Mouse (Mus musculus): Measurements from ENCODE around the gene Kbtbd12. TPM values are rescaled to one million over a fixed set of nuclear protein-coding genes. Genes with fewer than 3 reads are reported as not detected.
A peak's percentile ranks its signal among the peaks of the same experiment; 100 is the strongest.

Gene Kbtbd12
- polyA plus RNA-seq, 1 experiment: 0.31 TPM

- Histone ChIP-seq H3K27ac (ENCODE audit: insufficient read depth, low read length) (no peak overlapping the region), H3K4me3 (ENCODE audit: insufficient read depth, low read length) (no peak overlapping the region), H3K4me1 (ENCODE audit: control insufficient read depth, insufficient read depth, low read length) (no peaks in the 10 kb centered on the region)
- TF ChIP-seq CTCF (IDR thresholded peaks at IDR 0.05; ENCODE audit: extremely low read depth, insufficient read depth, low read length): no peak
- TF ChIP-seq POLR2A (IDR thresholded peaks at IDR 0.05; ENCODE audit: extremely low read depth, insufficient read depth, low read length): no peak
These were observed 93.5 kb downstream of the Kbtbd12 start for GRCm38 (mm10) chr6:88544241-88544640.

- H3K4me1 ChIP-seq (ENCODE audit: control insufficient read depth, insufficient read depth, low read length): no peaks in the 10 kb centered on the region
These were observed 97.5 kb downstream of the Kbtbd12 start for GRCm38 (mm10) chr6:88540093-88540755.

GRCm38 (mm10) chr6:88530306-88530705 is 107.4 kb downstream of the Kbtbd12 start:
- H3K4me1 ChIP-seq (ENCODE audit: control insufficient read depth, insufficient read depth, low read length): no peaks in the 10 kb centered on the region; the same call in 1 of the 2 replicates
- no peak overlapping the region for H3K4me3 ChIP-seq (ENCODE audit: insufficient read depth, low read length)
- TF ChIP-seq CTCF (IDR thresholded peaks at IDR 0.05; ENCODE audit: extremely low read depth, insufficient read depth, low read length): no peak
- TF ChIP-seq POLR2A (IDR thresholded peaks at IDR 0.05; ENCODE audit: extremely low read depth, insufficient read depth, low read length): no peak
- no peak overlapping the region for H3K27ac ChIP-seq (ENCODE audit: insufficient read depth, low read length)

More at GRCm38 (mm10) chr6:88540093-88540755, 97.5 kb downstream of the Kbtbd12 start:
- Histone ChIP-seq H3K27ac (ENCODE audit: insufficient read depth, low read length) (no peak overlapping the region), H3K4me3 (ENCODE audit: insufficient read depth, low read length) (no peak overlapping the region)
- TF ChIP-seq CTCF (IDR thresholded peaks at IDR 0.05; ENCODE audit: extremely low read depth, insufficient read depth, low read length): no peak
- no peak for TF ChIP-seq POLR2A (IDR thresholded peaks at IDR 0.05; ENCODE audit: extremely low read depth, insufficient read depth, low read length)

- Histone ChIP-seq H3K4me3 (ENCODE audit: insufficient read depth, low read length) (no peak overlapping the region), H3K27ac (ENCODE audit: insufficient read depth, low read length) (no peak overlapping the region), H3K4me1 (ENCODE audit: control insufficient read depth, insufficient read depth, low read length) (no peaks in the 10 kb centered on the region; the same call in 1 of the 2 replicates)
- TF ChIP-seq CTCF (IDR thresholded peaks at IDR 0.05; ENCODE audit: extremely low read depth, insufficient read depth, low read length) (no peak), POLR2A (IDR thresholded peaks at IDR 0.05; ENCODE audit: extremely low read depth, insufficient read depth, low read length) (no peak)
These were observed 113.7 kb downstream of the Kbtbd12 start for GRCm38 (mm10) chr6:88524056-88524455.

- TF ChIP-seq POLR2A (IDR thresholded peaks at IDR 0.05; ENCODE audit: extremely low read depth, insufficient read depth, low read length): no peak
- Histone ChIP-seq H3K27ac (ENCODE audit: insufficient read depth, low read length) (no peak overlapping the region), H3K4me1 (ENCODE audit: control insufficient read depth, insufficient read depth, low read length) (no peaks in the 10 kb centered on the region; the same call in 1 of the 2 replicates), H3K4me3 (ENCODE audit: insufficient read depth, low read length) (no peak overlapping the region)
These were observed 114.3 kb downstream of the Kbtbd12 start for GRCm38 (mm10) chr6:88523451-88523850.

- TF ChIP-seq CTCF (IDR thresholded peaks at IDR 0.05; ENCODE audit: extremely low read depth, insufficient read depth, low read length): no peak
- TF ChIP-seq POLR2A (IDR thresholded peaks at IDR 0.05; ENCODE audit: extremely low read depth, insufficient read depth, low read length): no peak
- Histone ChIP-seq H3K4me1 (ENCODE audit: control insufficient read depth, insufficient read depth, low read length) (no peaks in the 10 kb centered on the region; the same call in 1 of the 2 replicates), H3K4me3 (ENCODE audit: insufficient read depth, low read length) (no peak overlapping the region), H3K27ac (ENCODE audit: insufficient read depth, low read length) (no peak overlapping the region)
These were observed 114.7 kb downstream of the Kbtbd12 start for GRCm38 (mm10) chr6:88523043-88523442.

GRCm38 (mm10) chr6:88522606-88523005 is 115.1 kb downstream of the Kbtbd12 start:
- no peaks in the 10 kb centered on the region; the same call in 1 of the 2 replicates for H3K4me1 ChIP-seq (ENCODE audit: control insufficient read depth, insufficient read depth, low read length)

GRCm38 (mm10) chr6:88521821-88522220 is 115.9 kb downstream of the Kbtbd12 start:
- Histone ChIP-seq H3K4me1 (ENCODE audit: control insufficient read depth, insufficient read depth, low read length) (no peaks in the 10 kb centered on the region; the same call in none of the 2 replicates), H3K27ac (ENCODE audit: insufficient read depth, low read length) (peak overlapping the region; percentile 79; the same call in 1 of the 2 replicates), H3K4me3 (ENCODE audit: insufficient read depth, low read length) (no peak overlapping the region)
- TF ChIP-seq CTCF (IDR thresholded peaks at IDR 0.05; ENCODE audit: extremely low read depth, insufficient read depth, low read length): no peak
- no peak for TF ChIP-seq POLR2A (IDR thresholded peaks at IDR 0.05; ENCODE audit: extremely low read depth, insufficient read depth, low read length)

More at GRCm38 (mm10) chr6:88522606-88523005, 115.1 kb downstream of the Kbtbd12 start:
- TF ChIP-seq POLR2A (IDR thresholded peaks at IDR 0.05; ENCODE audit: extremely low read depth, insufficient read depth, low read length) (no peak), CTCF (IDR thresholded peaks at IDR 0.05; ENCODE audit: extremely low read depth, insufficient read depth, low read length) (no peak)
- no peak overlapping the region for H3K4me3 ChIP-seq (ENCODE audit: insufficient read depth, low read length)
- H3K27ac ChIP-seq (ENCODE audit: insufficient read depth, low read length): 0 out of 2 replicates have a peak overlapping the region, but pooled peaks have one; percentile 79

GRCm38 (mm10) chr6:88518404-88519263 is 119.1 kb downstream of the Kbtbd12 start, which contains the start of gene Sec61a1:
TSS of gene Sec61a1 (minus strand) at chr6:88518905.
- Histone ChIP-seq H3K4me3 (ENCODE audit: insufficient read depth, low read length) (peak within 1 kb of the TSS; percentile 57), H3K4me1 (ENCODE audit: control insufficient read depth, insufficient read depth, low read length) (peaks cover 2% of the 10 kb centered on the region), H3K27ac (ENCODE audit: insufficient read depth, low read length) (peak within 1 kb of the TSS; percentile 86)
- TF ChIP-seq POLR2A (IDR thresholded peaks at IDR 0.05; ENCODE audit: extremely low read depth, insufficient read depth, low read length) (peak; percentile 96), CTCF (IDR thresholded peaks at IDR 0.05; ENCODE audit: extremely low read depth, insufficient read depth, low read length) (no peak)

Measured in cortical plate, adult 2 months (tissue).